Mouse (Mus musculus) heart, embryonic 11.5 days (tissue): Measurements from ENCODE around the gene Gm49383. TPM values are rescaled to one million over a fixed set of nuclear protein-coding genes. Genes with fewer than 3 reads are reported as not detected.

ENCODE experiments used
- ATAC-seq: fragments of 200-750 bp; cut with Nextera tagmentation; replicated peaks from 2 replicates; pipeline ENCODE4 v1.8.0; 2017; ENCODE audit warnings: moderate library complexity; ENCODE audit not compliant: insufficient number of reproducible peaks, low FRiP score, low TSS enrichment
- H3K27ac ChIP-seq: fragments of 300-500 bp; sonication (generic); 2 replicates; pipeline ENCODE4 v1.5.1; 2014; ENCODE audit warnings: mild to moderate bottlenecking, low read depth, low read length
- H3K27me3 ChIP-seq: fragments of 300-500 bp; sonication (generic); 2 replicates; pipeline ENCODE4 v1.6.1; 2014; ENCODE audit warnings: mild to moderate bottlenecking, low read length, mixed read lengths; ENCODE audit not compliant: control insufficient read depth, insufficient read depth
- H3K36me3 ChIP-seq: fragments of 300-500 bp; sonication (generic); 2 replicates; pipeline ENCODE4 v1.6.1; 2014; ENCODE audit warnings: mild to moderate bottlenecking, low read length, moderate library complexity, mixed read lengths; ENCODE audit not compliant: control insufficient read depth, insufficient read depth
- H3K4me1 ChIP-seq: fragments of 300-500 bp; sonication (generic); 2 replicates; pipeline ENCODE4 v1.6.1; 2014; ENCODE audit warnings: low read length; ENCODE audit not compliant: control insufficient read depth, insufficient read depth
- H3K4me2 ChIP-seq: fragments of 300-500 bp; sonication (generic); 2 replicates; pipeline ENCODE4 v1.6.1; 2014; ENCODE audit warnings: mild to moderate bottlenecking, moderate library complexity
- H3K4me3 ChIP-seq: fragments of 300-500 bp; sonication (generic); 2 replicates; pipeline ENCODE4 v1.5.1; 2014; ENCODE audit warnings: low read depth, low read length
- H3K9ac ChIP-seq: fragments of 300-500 bp; sonication (generic); 2 replicates; pipeline ENCODE4 v1.6.1; 2014; ENCODE audit warnings: mild to moderate bottlenecking, low read depth, low read length, moderate library complexity
- H3K9me3 ChIP-seq: fragments of 300-500 bp; sonication (generic); replicated peaks from 2 replicates; pipeline ENCODE4 v1.6.1; 2016; ENCODE audit warnings: low read length; ENCODE audit not compliant: control insufficient read depth
- WGBS: fragments of 180-500 bp; shearing (Covaris S2); extraction: QIAGEN DNeasy Blood & Tissue Kit; methylation state at CpG from one replicate; pipeline ENCODE4 v1.1.7; 2014; ENCODE audit not compliant: insufficient replicate concordance; 5-methylcytosine and 5-hydroxymethylcytosine counted together
- polyA plus RNA-seq: library from polyadenylated mRNA; unstranded; fragments of >200 nt; fragmentation: Nextera tagmentation; extraction: Ambion mirVana; gene quantifications from 2 replicates; pipeline ENCODE4 v1.2.1, GENCODE M21; 2014

Gene Gm49383
- polyA plus RNA-seq, 1 experiment from 2014 or later = 20.9 TPM

DNA sequence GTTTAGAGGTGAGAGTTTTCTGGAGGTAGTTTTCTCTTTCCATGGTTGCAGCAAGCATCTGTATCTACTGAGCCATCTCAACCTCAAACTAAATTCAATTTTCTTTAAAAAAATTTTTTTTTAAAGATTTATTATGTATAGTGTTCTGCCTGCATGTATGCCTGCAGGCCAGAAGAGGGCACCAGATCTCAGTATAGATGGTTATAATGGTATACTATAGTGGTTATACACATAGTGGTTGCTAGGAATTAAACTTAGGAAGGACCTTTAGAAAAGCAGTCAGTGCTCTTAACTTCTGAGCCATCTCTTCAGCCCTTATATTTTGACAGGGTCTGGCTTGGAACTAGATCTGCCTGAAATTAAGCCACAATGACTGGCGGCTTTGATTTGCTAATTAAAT, 6.4 kb downstream of the Gm49383 start:
- Histone ChIP-seq H3K4me1 (peaks cover 7% of the 10 kb centered on the region), H3K27me3 (no peaks in the 10 kb centered on the region), H3K36me3 (peaks cover 6% of the 10 kb centered on the region; the same call in 1 of the 2 replicates), H3K9me3 (no peaks in the 10 kb centered on the region), H3K4me3 (no peak overlapping the region), H3K4me2 (no peak overlapping the region), H3K9ac (no peak overlapping the region), H3K27ac (no peak overlapping the region)
- WGBS = 95% methylated on average over 1 of the region's 1 CpGs
- no peak for ATAC-seq

DNA sequence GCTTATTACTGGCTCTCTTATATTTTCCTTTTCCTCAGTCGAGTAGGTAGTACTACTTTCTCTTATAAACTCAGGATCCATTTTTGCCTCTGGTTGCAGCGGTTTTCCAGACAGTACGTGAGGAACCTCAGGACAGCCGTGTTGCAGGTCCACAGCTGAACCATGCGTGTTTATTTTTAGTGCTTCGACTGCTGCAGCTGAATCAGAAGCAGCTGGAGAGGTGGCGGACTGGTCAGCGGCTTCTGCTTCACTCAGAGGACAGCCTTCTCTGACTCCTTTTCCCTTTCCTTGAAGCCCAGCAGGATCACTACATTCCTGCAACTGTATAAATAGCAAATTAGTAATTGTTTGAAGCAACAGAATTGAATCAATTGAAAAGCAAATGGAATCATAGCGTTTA, 6.8 kb downstream of the Gm49383 start:
- peaks cover 6% of the 10 kb centered on the region; the same call in 1 of the 2 replicates for H3K36me3 ChIP-seq
- ATAC-seq = no peak
- H3K27ac ChIP-seq = no peak overlapping the region

DNA sequence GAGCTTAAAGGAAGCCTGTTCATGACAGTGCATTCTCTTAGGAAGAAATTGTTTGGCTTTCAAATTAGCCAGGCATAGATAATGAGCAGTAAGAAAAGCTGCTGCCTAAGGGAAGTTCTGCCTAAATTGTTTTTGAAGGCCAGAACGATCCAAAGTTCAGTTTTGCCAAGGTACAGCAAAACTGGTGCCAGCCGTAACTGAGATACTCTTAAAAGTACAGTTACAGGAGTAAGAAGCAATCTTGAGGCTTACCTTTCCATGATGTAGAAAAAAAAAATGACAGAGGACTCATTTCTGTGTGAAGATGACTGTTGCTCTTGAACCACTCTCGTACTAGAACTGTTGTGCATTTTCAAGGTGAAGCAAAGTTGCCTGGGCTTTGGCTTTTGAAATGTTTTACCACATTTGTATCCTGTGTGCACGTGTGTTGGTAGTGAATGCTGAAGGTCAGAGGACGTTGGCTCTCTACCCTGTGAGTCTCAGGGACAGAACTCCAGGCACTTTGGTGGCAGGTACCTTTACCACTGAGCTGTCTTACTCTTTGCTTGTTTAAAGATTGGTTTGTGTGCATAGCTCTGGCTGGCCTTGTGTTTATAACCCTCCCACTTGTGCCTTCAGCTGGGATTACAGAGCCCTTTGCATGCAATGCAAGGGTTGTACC, 10.0 kb downstream of the Gm49383 start:
- H3K27ac ChIP-seq = no peak overlapping the region
- no peaks in the 10 kb centered on the region for H3K9me3 ChIP-seq
- H3K4me3 ChIP-seq = no peak overlapping the region
- no peaks in the 10 kb centered on the region for H3K27me3 ChIP-seq
- WGBS = 73% methylated on average over 5 of the region's 5 CpGs
- H3K4me1 ChIP-seq = peaks cover 12% of the 10 kb centered on the region
- no peak for ATAC-seq
- H3K4me2 ChIP-seq = no peak overlapping the region
- peaks cover 6% of the 10 kb centered on the region; the same call in 1 of the 2 replicates for H3K36me3 ChIP-seq
- no peak overlapping the region for H3K9ac ChIP-seq

More for the DNA sequence above, 6.8 kb downstream of the Gm49383 start:
- WGBS = 74% methylated on average over 9 of the region's 9 CpGs
- Histone ChIP-seq H3K4me3 (no peak overlapping the region), H3K27me3 (no peaks in the 10 kb centered on the region), H3K4me2 (no peak overlapping the region), H3K9me3 (no peaks in the 10 kb centered on the region), H3K4me1 (peaks cover 11% of the 10 kb centered on the region), H3K9ac (no peak overlapping the region)

DNA sequence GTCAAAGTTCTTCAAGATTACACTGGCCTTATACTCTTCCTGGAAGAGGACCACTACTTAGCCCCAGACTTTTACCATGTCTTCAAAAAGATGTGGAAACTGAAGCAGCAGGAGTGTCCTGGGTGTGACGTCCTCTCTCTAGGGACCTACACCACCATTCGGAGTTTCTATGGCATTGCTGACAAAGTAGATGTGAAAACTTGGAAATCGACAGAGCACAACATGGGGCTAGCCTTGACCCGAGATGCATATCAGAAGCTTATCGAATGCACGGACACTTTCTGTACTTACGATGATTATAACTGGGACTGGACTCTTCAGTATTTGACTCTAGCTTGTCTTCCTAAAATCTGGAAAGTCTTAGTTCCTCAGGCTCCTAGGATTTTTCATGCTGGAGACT, 11.5 kb downstream of the Gm49383 start:
- Histone ChIP-seq H3K9ac (peak overlapping the region; percentile 96; the same call in 1 of the 2 replicates), H3K4me2 (peak overlapping the region; percentile 75), H3K27ac (no peak overlapping the region), H3K4me1 (peaks cover 12% of the 10 kb centered on the region), H3K36me3 (0 out of 2 replicates have a peak, but pooled peaks cover 6% of the 10 kb centered on the region), H3K27me3 (no peaks in the 10 kb centered on the region), H3K9me3 (no peaks in the 10 kb centered on the region), H3K4me3 (peak overlapping the region; percentile 92)
- no peak for ATAC-seq
- WGBS = 75% methylated on average over 7 of the region's 7 CpGs

DNA sequence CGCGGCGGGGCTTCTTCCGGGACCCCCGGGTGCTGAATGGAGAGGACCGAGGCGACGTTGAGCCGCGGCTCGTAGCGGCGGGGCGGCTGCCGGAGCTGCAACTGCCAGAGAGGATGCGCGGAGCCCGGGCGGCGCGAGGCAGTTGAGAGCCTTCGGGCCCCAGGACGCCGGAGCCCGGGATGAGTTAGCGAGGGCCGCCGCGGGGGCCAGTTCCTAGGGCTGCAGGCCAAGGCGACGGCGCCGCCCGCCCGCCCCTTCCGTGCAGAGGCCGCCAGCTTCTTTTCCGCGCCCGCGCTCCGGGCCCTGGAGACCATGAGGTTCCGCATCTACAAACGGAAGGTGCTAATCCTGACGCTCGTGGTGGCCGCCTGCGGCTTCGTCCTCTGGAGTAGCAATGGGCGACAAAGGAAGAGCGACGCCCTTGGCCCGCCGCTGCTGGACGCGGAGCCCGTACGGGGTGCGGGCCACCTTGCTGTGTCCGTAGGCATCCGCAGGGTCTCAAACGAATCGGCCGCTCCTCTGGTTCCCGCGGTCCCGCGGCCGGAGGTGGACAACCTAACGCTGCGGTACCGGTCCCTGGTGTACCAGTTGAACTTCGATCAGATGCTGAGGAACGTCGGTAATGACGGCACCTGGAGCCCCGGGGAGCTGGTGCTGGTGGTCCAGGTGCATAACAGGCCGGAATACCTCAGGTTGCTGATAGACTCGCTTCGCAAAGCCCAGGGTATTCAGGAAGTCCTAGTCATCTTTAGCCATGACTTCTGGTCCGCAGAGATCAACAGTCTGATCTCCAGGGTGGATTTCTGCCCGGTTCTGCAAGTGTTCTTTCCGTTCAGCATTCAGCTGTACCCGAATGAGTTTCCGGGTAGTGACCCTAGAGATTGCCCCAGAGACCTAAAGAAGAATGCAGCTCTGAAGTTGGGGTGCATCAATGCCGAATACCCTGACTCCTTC, 12.3 kb downstream of the Gm49383 start:
- peak overlapping the region; percentile 75 for H3K4me2 ChIP-seq

DNA sequence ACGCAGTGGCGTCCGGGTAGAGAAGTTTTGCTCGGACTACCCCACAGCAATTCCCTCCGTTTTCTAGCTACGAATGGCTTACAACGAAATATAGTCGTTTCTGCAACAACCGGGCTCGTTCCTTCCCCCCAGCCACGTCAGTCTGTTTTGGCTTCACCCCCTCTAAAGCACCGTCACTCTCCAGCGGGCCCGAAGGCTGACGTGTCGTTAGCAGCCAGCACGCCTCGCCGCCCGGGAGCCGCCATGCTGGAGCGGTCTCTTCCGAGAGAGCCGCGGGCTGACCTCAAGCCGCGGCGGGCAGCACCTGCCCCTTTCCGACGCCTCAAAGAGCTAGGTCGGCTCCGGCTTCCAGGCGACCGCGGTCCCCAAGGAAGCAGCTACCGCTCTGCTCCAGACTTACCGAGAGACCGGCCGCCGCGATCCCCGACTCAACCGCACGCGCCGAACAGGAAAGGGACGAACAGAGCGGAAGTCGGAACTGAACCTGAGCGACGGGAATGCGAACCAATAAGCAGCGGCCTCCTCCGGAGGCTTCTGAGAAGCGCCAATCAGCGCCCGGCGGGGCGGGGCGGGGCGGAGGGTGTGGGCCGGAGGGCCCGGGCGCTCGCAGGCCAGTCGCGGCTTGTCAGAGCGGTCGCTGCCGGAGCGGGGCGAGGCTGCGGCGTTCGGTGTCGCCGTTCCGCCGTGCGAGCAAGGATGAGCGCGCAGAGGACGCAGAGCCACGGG, 13.2 kb downstream of the Gm49383 start, which contains the start of the genes Rpl36al and Mgat2:
Gene Rpl36al, minus strand, starts transcription at position 501 of the 726 bp plus-strand sequence.
Gene Mgat2, plus strand, starts transcription at position 575 of the 726 bp plus-strand sequence.
- Histone ChIP-seq H3K9me3 (no peaks in the 10 kb centered on the region), H3K27ac (peak within 1 kb of the TSS; percentile 79), H3K4me1 (peaks cover 12% of the 10 kb centered on the region), H3K4me3 (peak within 1 kb of the TSS; percentile 92), H3K27me3 (no peaks in the 10 kb centered on the region), H3K4me2 (peak within 1 kb of the TSS; percentile 75), H3K9ac (peak within 1 kb of the TSS; percentile 96), H3K36me3 (0 out of 2 replicates have a peak, but pooled peaks cover 6% of the 10 kb centered on the region)
- ATAC-seq = peak; percentile 99
- under 1% methylated on average over 82 of the region's 84 CpGs for WGBS

More for the DNA sequence above, 12.3 kb downstream of the Gm49383 start:
- Histone ChIP-seq H3K27me3 (no peaks in the 10 kb centered on the region), H3K36me3 (0 out of 2 replicates have a peak, but pooled peaks cover 6% of the 10 kb centered on the region), H3K27ac (peak overlapping the region; percentile 79), H3K9ac (peak overlapping the region; percentile 96), H3K9me3 (no peaks in the 10 kb centered on the region), H3K4me1 (peaks cover 12% of the 10 kb centered on the region), H3K4me3 (peak overlapping the region; percentile 92)
- ATAC-seq = peak; percentile 62
- 2% methylated on average over 86 of the region's 86 CpGs for WGBS

DNA sequence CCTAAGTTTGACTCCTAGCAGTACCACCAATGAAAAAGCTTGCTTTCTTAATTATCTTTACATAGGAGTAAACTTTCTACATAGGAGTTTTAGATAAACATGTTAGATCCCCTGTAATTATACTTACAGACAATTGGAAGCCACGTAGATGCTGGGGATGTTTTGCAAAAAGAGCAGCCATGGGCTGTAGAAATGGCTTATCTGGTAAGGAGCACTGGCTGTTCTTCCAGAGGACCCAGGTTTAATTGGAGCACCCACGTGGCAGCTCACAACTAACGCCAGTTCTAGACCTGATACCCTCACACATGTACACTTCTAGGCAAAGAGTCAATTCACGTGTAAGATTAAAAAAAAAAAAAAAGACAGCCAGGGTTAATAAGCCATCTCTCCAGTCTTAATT, 15.1 kb downstream of the Gm49383 start:
- no peak overlapping the region for H3K9ac ChIP-seq
- no peak overlapping the region for H3K4me2 ChIP-seq
- 80% methylated on average over 4 of the region's 4 CpGs for WGBS
- ATAC-seq = no peak
- no peaks in the 10 kb centered on the region for H3K9me3 ChIP-seq
- H3K4me3 ChIP-seq = no peak overlapping the region
- peaks cover 5% of the 10 kb centered on the region; the same call in 1 of the 2 replicates for H3K36me3 ChIP-seq
- H3K27ac ChIP-seq = no peak overlapping the region
- H3K27me3 ChIP-seq = no peaks in the 10 kb centered on the region
- H3K4me1 ChIP-seq = peaks cover 9% of the 10 kb centered on the region

DNA sequence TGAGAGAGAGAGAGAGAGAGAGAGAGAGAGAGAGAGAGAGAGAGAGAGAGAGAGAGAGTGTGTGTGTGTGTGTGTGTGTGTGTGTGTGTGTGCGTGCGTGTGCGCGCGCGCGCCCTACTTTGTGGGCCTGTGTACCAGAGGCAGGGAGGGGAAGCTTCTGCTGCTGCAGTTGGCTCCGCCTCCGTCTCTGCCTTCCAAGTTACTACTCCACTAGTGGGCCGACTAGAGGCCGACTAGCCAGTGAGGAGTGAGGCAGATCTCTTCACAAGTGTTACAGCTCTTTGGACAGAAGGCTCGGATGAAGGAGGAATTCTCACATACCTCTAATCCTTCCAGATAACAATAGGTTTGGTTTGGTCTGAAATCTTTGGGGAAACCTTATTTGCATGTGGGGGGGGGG, 17.5 kb downstream of the Gm49383 start:
- ATAC-seq = no peak
- WGBS = 62% methylated on average over 12 of the region's 12 CpGs
- H3K27me3 ChIP-seq = no peaks in the 10 kb centered on the region
- H3K4me1 ChIP-seq = no peaks in the 10 kb centered on the region
- H3K4me2 ChIP-seq = no peak overlapping the region
- no peak overlapping the region for H3K27ac ChIP-seq
- H3K4me3 ChIP-seq = no peak overlapping the region
- peaks cover 5% of the 10 kb centered on the region; the same call in 1 of the 2 replicates for H3K36me3 ChIP-seq
- no peaks in the 10 kb centered on the region for H3K9me3 ChIP-seq
- no peak overlapping the region for H3K9ac ChIP-seq
